Mouse (Mus musculus) myocyte (in vitro differentiated cells): ENCODE measurements around the gene Fggy. TPM values are rescaled to one million over a fixed set of nuclear protein-coding genes. Genes with fewer than 3 reads are reported as not detected.
A peak's percentile ranks its signal among the peaks of the same experiment; 100 is the strongest.

Experiments
- H3K27me3 ChIP-seq: one replicate; pipeline ENCODE4 v1.6.1; 2011; ENCODE audit not compliant: control insufficient read depth, insufficient read depth, insufficient read length
- H3K36me3 ChIP-seq: one replicate; pipeline ENCODE4 v1.6.1; 2011; ENCODE audit not compliant: control insufficient read depth, insufficient read depth
- H3K4me2 ChIP-seq: one replicate; pipeline ENCODE4 v1.6.1; 2011; ENCODE audit warnings: low read depth, control low read depth
- H3K4me3 ChIP-seq: one replicate; pipeline ENCODE4 v1.5.1; 2011; ENCODE audit warnings: mild to moderate bottlenecking, control low read depth, moderate library complexity
- H3K79me2 ChIP-seq: one replicate; pipeline ENCODE4 v1.6.1; 2011; ENCODE audit not compliant: control insufficient read depth, insufficient read depth
- H3ac ChIP-seq: one replicate; pipeline ENCODE4 v1.6.1; 2011; ENCODE audit not compliant: control insufficient read depth, insufficient read length
- CEBPB ChIP-seq: IDR thresholded peaks from 2 replicates; pipeline ENCODE4 v1.6.1; 2011; ENCODE audit warnings: mild to moderate bottlenecking, moderate library complexity; ENCODE audit not compliant: poor library complexity, insufficient read depth, severe bottlenecking
- E2F4 ChIP-seq: IDR thresholded peaks from one replicate; pipeline ENCODE4 v1.6.1; 2011; ENCODE audit warnings: mild to moderate bottlenecking, control low read depth, moderate library complexity; ENCODE audit not compliant: insufficient read depth
- MAX ChIP-seq: IDR thresholded peaks from one replicate; pipeline ENCODE4 v1.6.1; 2011; ENCODE audit warnings: low read depth, mild to moderate bottlenecking, control low read depth
- MYOD1 ChIP-seq, 3 experiments: IDR thresholded peaks; one replicate each; pipeline ENCODE4 v1.6.1; 2011; ENCODE audit warnings: control low read depth in 2 of 3, low read depth in 2 of 3, mild to moderate bottlenecking in 2 of 3, moderate library complexity in 1 of 3; ENCODE audit not compliant: insufficient read length in 2 of 3, control insufficient read depth in 1 of 3
- MYOG ChIP-seq, 3 experiments: IDR thresholded peaks; one replicate each; pipeline ENCODE4 v1.6.1; 2011; ENCODE audit warnings: control low read depth in 2 of 3, low read depth in 2 of 3, mild to moderate bottlenecking in 2 of 3; ENCODE audit not compliant: insufficient read length in 2 of 3, control insufficient read depth in 1 of 3, insufficient read depth in 1 of 3
- POLR2A ChIP-seq: IDR thresholded peaks from one replicate; pipeline ENCODE4 v1.6.1; 2011; ENCODE audit warnings: low read depth, mild to moderate bottlenecking, control low read depth, moderate library complexity; ENCODE audit not compliant: insufficient read length
- POLR2AphosphoS2 ChIP-seq: IDR thresholded peaks from one replicate; pipeline ENCODE4 v1.6.1; 2011; ENCODE audit warnings: low read depth, control low read depth; ENCODE audit not compliant: insufficient read length
- REST ChIP-seq: IDR thresholded peaks from one replicate; pipeline ENCODE4 v1.6.1; 2011; ENCODE audit warnings: mild to moderate bottlenecking, control low read depth, moderate library complexity; ENCODE audit not compliant: insufficient read depth, insufficient read length
- SRF ChIP-seq: IDR thresholded peaks from one replicate; pipeline ENCODE4 v1.6.1; 2011; ENCODE audit warnings: low read depth; ENCODE audit not compliant: control insufficient read depth, insufficient read length
- TCF12 ChIP-seq: IDR thresholded peaks from one replicate; pipeline ENCODE4 v1.6.1; 2011; ENCODE audit warnings: mild to moderate bottlenecking, control low read depth; ENCODE audit not compliant: poor library complexity, insufficient read depth, severe bottlenecking
- TCF3 ChIP-seq: IDR thresholded peaks from one replicate; pipeline ENCODE4 v1.6.1; 2011; ENCODE audit warnings: low read depth, control low read depth; ENCODE audit not compliant: insufficient read length
- USF1 ChIP-seq: IDR thresholded peaks from one replicate; pipeline ENCODE4 v1.6.1; 2011; ENCODE audit warnings: low read depth, mild to moderate bottlenecking, control low read depth, moderate library complexity
- polyA plus RNA-seq: library from polyadenylated mRNA; unstranded; fragments of >200 nt; fragmentation: generic; extraction: Trizol; gene quantifications from one replicate; pipeline ENCODE4 v1.2.1, GENCODE M21; 2012; ENCODE audit warnings: missing spikeins

Gene Fggy
- polyA plus RNA-seq, 1 experiment = 12.7 TPM

DNA sequence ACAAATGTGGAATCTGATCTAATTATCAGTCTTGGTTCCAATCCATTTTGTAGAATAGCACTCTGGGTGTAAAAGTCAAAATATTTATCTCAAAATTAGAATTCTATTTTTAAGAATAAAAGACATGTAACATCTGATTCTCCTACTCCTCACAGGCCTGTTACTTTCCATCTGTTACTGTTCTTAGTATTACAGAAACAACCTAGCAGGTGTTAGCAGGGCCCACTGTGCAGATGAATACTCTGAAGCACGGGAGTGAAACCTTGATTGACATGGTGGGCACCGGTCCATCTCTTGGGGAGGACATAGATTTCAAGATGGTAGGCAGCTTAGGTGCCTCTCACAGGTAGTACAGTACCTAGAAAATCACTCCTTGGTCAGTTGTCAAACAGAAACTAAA is 298.7 kb downstream of the Fggy start:
- Histone ChIP-seq H3K79me2 (no peaks in the 10 kb centered on the region), H3K4me3 (no peak overlapping the region)

DNA sequence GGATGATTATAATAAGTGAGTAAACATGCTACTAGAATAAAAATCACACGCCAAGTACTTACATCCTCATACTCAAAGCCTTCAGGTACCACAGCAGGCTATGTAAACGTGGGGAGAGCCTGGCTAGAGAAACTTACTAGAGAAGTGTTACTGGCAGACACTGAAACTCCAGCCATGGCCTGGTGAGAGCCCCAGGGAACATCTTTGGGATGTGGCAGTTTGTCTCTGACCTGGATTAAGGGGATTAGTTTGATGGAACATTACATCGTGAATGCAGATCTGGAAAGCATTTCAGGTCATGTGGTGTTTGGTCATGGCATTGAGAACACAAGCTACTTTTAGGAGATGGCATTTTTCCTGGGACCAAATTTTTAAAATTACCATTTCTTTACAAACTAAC is 303.3 kb downstream of the Fggy start:
- Histone ChIP-seq H3K4me2 (no peak overlapping the region), H3K4me3 (no peak overlapping the region), H3K27me3 (no peaks in the 10 kb centered on the region), H3ac (no peak overlapping the region), H3K79me2 (no peaks in the 10 kb centered on the region), H3K36me3 (no peaks in the 10 kb centered on the region)
- TF ChIP-seq E2F4 (no peak), POLR2A (no peak), POLR2AphosphoS2 (no peak), SRF (no peak), MYOG (IDR thresholded peaks at IDR 0.05; ENCODE audit: control insufficient read depth in 1 of 3, insufficient read depth in 1 of 3, insufficient read length in 2 of 3, low read depth in 2 of 3) (no peak), CEBPB (no peak), TCF3 (no peak), REST (no peak), MAX (no peak), MYOD1 (IDR thresholded peaks at IDR 0.05; ENCODE audit: control insufficient read depth in 1 of 3, insufficient read length in 2 of 3, low read depth in 2 of 3) (no peak), TCF12 (no peak), USF1 (no peak)

More for the DNA sequence above, 298.7 kb downstream of the Fggy start:
- Histone ChIP-seq H3K4me2 (no peak overlapping the region), H3ac (no peak overlapping the region), H3K27me3 (no peaks in the 10 kb centered on the region), H3K36me3 (no peaks in the 10 kb centered on the region)
- TF ChIP-seq CEBPB (no peak), SRF (no peak), TCF3 (no peak), REST (no peak), POLR2A (no peak), MAX (no peak), MYOD1 (IDR thresholded peaks at IDR 0.05; ENCODE audit: control insufficient read depth in 1 of 3, insufficient read length in 2 of 3, low read depth in 2 of 3) (no peak)

DNA sequence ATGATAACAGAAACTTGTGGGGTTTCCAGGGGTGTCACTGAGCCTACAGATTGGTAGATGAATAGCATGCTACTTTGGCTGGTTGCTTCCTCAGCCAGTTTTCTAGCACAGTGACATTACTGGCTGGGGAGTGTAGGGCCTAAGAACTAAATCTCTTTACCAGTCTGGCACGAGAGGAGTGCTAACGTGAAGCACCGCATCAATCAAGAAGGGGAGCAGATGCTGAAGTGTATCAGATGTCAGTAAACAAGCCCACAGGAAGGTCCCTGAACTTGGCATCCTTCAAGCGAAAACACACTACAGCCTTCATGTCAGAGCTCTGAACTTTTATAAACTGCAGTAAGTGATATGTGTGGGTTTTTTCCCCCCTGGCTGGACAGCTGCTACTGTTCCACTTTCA is 303.8 kb downstream of the Fggy start:
- TF ChIP-seq MYOG (IDR thresholded peaks at IDR 0.05; ENCODE audit: control insufficient read depth in 1 of 3, insufficient read depth in 1 of 3, insufficient read length in 2 of 3, low read depth in 2 of 3) (peak in 1 of 3 experiments; percentile 58), TCF3 (no peak), MYOD1 (IDR thresholded peaks at IDR 0.05; ENCODE audit: control insufficient read depth in 1 of 3, insufficient read length in 2 of 3, low read depth in 2 of 3) (peak in 2 of 3 experiments; percentile 71 to 83)
- Histone ChIP-seq H3ac (no peak overlapping the region), H3K79me2 (no peaks in the 10 kb centered on the region), H3K27me3 (no peaks in the 10 kb centered on the region), H3K36me3 (no peaks in the 10 kb centered on the region), H3K4me3 (no peak overlapping the region), H3K4me2 (peak overlapping the region; percentile 33)

DNA sequence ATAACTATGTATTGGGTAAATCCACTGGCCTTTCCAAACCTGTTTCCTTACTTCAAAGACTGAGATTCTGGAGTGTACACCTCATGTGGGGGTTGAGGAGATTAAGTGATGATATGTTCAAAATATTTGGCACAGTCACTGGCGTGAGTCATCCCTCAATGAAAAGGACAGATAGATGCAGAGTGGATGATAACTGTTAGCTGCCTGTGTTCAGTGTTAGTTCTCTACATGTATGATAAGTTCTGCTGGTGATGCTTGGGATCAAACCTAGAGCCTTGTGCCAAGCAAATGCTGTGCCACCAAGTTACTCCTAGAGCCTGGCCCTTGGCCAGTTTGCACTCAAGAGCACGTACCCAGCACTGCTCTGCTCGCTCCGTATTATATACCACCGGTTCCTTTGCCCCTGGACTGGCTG is 304.4 kb downstream of the Fggy start:
- Histone ChIP-seq H3K27me3 (no peaks in the 10 kb centered on the region), H3K4me2 (peak overlapping the region; percentile 33), H3K36me3 (no peaks in the 10 kb centered on the region), H3K4me3 (no peak overlapping the region), H3ac (no peak overlapping the region), H3K79me2 (no peaks in the 10 kb centered on the region)
- no peak for TF ChIP-seq SRF
- no peak for TF ChIP-seq MAX
- no peak for TF ChIP-seq TCF3
- no peak for TF ChIP-seq REST
- no peak for TF ChIP-seq TCF12
- no peak for TF ChIP-seq MYOD1 (IDR thresholded peaks at IDR 0.05; ENCODE audit: control insufficient read depth in 1 of 3, insufficient read length in 2 of 3, low read depth in 2 of 3)
- TF ChIP-seq CEBPB = no peak
- no peak for TF ChIP-seq MYOG (IDR thresholded peaks at IDR 0.05; ENCODE audit: control insufficient read depth in 1 of 3, insufficient read depth in 1 of 3, insufficient read length in 2 of 3, low read depth in 2 of 3)
- no peak for TF ChIP-seq POLR2AphosphoS2

DNA sequence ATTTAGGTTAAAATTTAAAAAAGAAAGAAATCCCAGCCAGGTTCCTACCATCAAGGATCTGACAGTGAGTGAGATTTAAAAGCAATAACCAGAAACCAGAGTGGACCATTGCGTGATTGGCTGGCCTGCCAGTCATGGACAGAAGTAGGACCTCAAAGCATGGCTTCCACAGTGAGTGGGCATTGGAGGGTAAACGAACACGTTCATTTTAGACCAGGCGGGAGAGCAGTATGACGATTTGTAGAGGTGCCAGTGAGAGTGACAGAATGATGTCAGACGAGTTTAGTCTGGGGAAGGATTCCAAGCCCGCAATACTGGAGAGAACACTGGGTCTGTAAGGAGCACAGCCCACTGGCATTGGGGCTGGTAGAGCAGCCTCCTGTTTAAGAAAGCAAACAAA is 305.0 kb downstream of the Fggy start:
- no peak for TF ChIP-seq POLR2A

More for the DNA sequence above, 305.0 kb downstream of the Fggy start:
- no peak overlapping the region for H3K4me3 ChIP-seq
- H3K36me3 ChIP-seq = no peaks in the 10 kb centered on the region
- H3K27me3 ChIP-seq = no peaks in the 10 kb centered on the region
- H3K4me2 ChIP-seq = no peak overlapping the region
- H3ac ChIP-seq = no peak overlapping the region
- H3K79me2 ChIP-seq = no peaks in the 10 kb centered on the region
